Mouse (Mus musculus) small intestine, adult 2 months (tissue): ENCODE results near the gene Myg1. TPM values are rescaled to one million over a fixed set of nuclear protein-coding genes. Genes with fewer than 3 reads are reported as not detected.

Source experiments
- H3K27ac ChIP-seq: fragments of 200-500 bp; 2 replicates; pipeline ENCODE4 v1.5.1; 2012; ENCODE audit warnings: low read depth, low read length, control low read depth, inconsistent platforms; ENCODE audit not compliant: insufficient read depth
- H3K27me3 ChIP-seq: fragments of 200-500 bp; 2 replicates; pipeline ENCODE4 v1.6.1; 2012; ENCODE audit warnings: mild to moderate bottlenecking, moderate library complexity, low read length, inconsistent platforms; ENCODE audit not compliant: control insufficient read depth, insufficient read depth
- H3K36me3 ChIP-seq: fragments of 200-500 bp; 2 replicates; pipeline ENCODE4 v1.6.1; 2012; ENCODE audit warnings: mild to moderate bottlenecking, low read length, control low read depth, inconsistent platforms; ENCODE audit not compliant: control insufficient read depth, insufficient read depth
- H3K4me1 ChIP-seq: fragments of 200-500 bp; 2 replicates; pipeline ENCODE4 v1.6.1; 2012; ENCODE audit warnings: low read length, inconsistent platforms, mixed read lengths; ENCODE audit not compliant: control insufficient read depth, insufficient read depth, insufficient read length
- H3K4me3 ChIP-seq: fragments of 200-500 bp; 2 replicates; pipeline ENCODE4 v1.5.1; 2012; ENCODE audit warnings: low read depth, mild to moderate bottlenecking, control low read depth, inconsistent platforms, low read length, moderate library complexity
- CTCF ChIP-seq: fragments of 200-500 bp; IDR thresholded peaks from 2 replicates; pipeline ENCODE4 v1.5.1; 2012; ENCODE audit warnings: low read depth, mild to moderate bottlenecking, control low read depth, inconsistent platforms, low read length, moderate library complexity, mixed read lengths; ENCODE audit not compliant: insufficient replicate concordance, insufficient read length; ENCODE audit errors: extremely low read depth
- POLR2A ChIP-seq: fragments of 200-500 bp; IDR thresholded peaks from 2 replicates; pipeline ENCODE4 v1.6.1; 2012; ENCODE audit warnings: low read depth, mild to moderate bottlenecking, control low read depth, inconsistent platforms, low read length, moderate library complexity
- WGBS: fragments of 180-500 bp; shearing (Covaris S2); methylation state at CpG from one replicate; pipeline ENCODE4 v1.1.7; 2018; 5-methylcytosine and 5-hydroxymethylcytosine counted together
- polyA plus RNA-seq: library from polyadenylated mRNA; depleted of rRNA; stranded (reverse); fragments of >200 nt; gene quantifications from 2 replicates; pipeline ENCODE4 v1.2.3, GENCODE M21; 2012

Myg1 gene
- polyA plus RNA-seq, 1 experiment = 30.0 TPM

GRCm38 (mm10) chr15:102355871-102356441, 24.4 kb downstream of the Myg1 start:
- Histone ChIP-seq H3K36me3 (no peaks in the 10 kb centered on the region), H3K27me3 (peaks cover 34% of the 10 kb centered on the region), H3K4me1 (peaks cover 9% of the 10 kb centered on the region; the same call in 1 of the 2 replicates), H3K27ac (no peak overlapping the region), H3K4me3 (peak overlapping the region; percentile 55)
- 17% methylated on average over 38 of the region's 38 CpGs for WGBS
- no peak for TF ChIP-seq POLR2A
- TF ChIP-seq CTCF = no peak

GRCm38 (mm10) chr15:102356501-102357325, 25.2 kb downstream of the Myg1 start:
- peaks cover 34% of the 10 kb centered on the region for H3K27me3 ChIP-seq
- peaks cover 9% of the 10 kb centered on the region; the same call in 1 of the 2 replicates for H3K4me1 ChIP-seq
- no peak overlapping the region for H3K27ac ChIP-seq
- TF ChIP-seq POLR2A (no peak), CTCF (no peak)
- 75% methylated on average over 16 of the region's 16 CpGs for WGBS
- H3K4me3 ChIP-seq = no peak overlapping the region
- no peaks in the 10 kb centered on the region for H3K36me3 ChIP-seq

- TF ChIP-seq POLR2A (no peak), CTCF (no peak)
- Histone ChIP-seq H3K27me3 (peaks cover 44% of the 10 kb centered on the region), H3K27ac (no peak overlapping the region), H3K36me3 (no peaks in the 10 kb centered on the region), H3K4me3 (no peak overlapping the region), H3K4me1 (peaks cover 9% of the 10 kb centered on the region; the same call in 1 of the 2 replicates)
- WGBS = 8% methylated on average over 25 of the region's 25 CpGs
Measured at GRCm38 (mm10) chr15:102358126-102358525, 26.6 kb downstream of the Myg1 start.

- 33% methylated on average over 5 of the region's 5 CpGs for WGBS
- no peaks in the 10 kb centered on the region for H3K36me3 ChIP-seq
- H3K4me3 ChIP-seq = no peak overlapping the region
- H3K27ac ChIP-seq = no peak overlapping the region
- H3K4me1 ChIP-seq = peaks cover 9% of the 10 kb centered on the region; the same call in 1 of the 2 replicates
- peaks cover 42% of the 10 kb centered on the region for H3K27me3 ChIP-seq
- TF ChIP-seq CTCF (no peak), POLR2A (no peak)
Measured at GRCm38 (mm10) chr15:102358834-102359233, 27.3 kb downstream of the Myg1 start.

GRCm38 (mm10) chr15:102362648-102363047, 31.1 kb downstream of the Myg1 start:
- Histone ChIP-seq H3K4me1 (no peaks in the 10 kb centered on the region), H3K27ac (no peak overlapping the region), H3K4me3 (no peak overlapping the region), H3K36me3 (no peaks in the 10 kb centered on the region), H3K27me3 (peaks cover 29% of the 10 kb centered on the region)
- no peak for TF ChIP-seq POLR2A
- no peak for TF ChIP-seq CTCF
- 22% methylated on average over 14 of the region's 14 CpGs for WGBS

GRCm38 (mm10) chr15:102364678-102365077, 33.2 kb downstream of the Myg1 start:
- WGBS = 86% methylated on average over 1 of the region's 1 CpGs

GRCm38 (mm10) chr15:102366238-102366637, 34.7 kb downstream of the Myg1 start:
- peaks cover 33% of the 10 kb centered on the region for H3K27me3 ChIP-seq
- H3K4me3 ChIP-seq = no peak overlapping the region
- no peaks in the 10 kb centered on the region for H3K36me3 ChIP-seq
- TF ChIP-seq POLR2A = no peak
- no peak for TF ChIP-seq CTCF
- H3K27ac ChIP-seq = no peak overlapping the region
- no peaks in the 10 kb centered on the region for H3K4me1 ChIP-seq
- WGBS = 21% methylated on average over 7 of the region's 7 CpGs

More at GRCm38 (mm10) chr15:102364678-102365077, 33.2 kb downstream of the Myg1 start:
- Histone ChIP-seq H3K4me3 (no peak overlapping the region), H3K4me1 (no peaks in the 10 kb centered on the region), H3K27ac (no peak overlapping the region), H3K36me3 (no peaks in the 10 kb centered on the region), H3K27me3 (peaks cover 24% of the 10 kb centered on the region)
- TF ChIP-seq POLR2A (no peak), CTCF (no peak)
